Mouse (Mus musculus) kidney, postnatal 10 days (tissue): ENCODE measurements around the gene Gpr141.
A peak's percentile ranks its signal among the peaks of the same experiment; 100 is the strongest.
"Not testable (repeated sequence)": the region's sequence is repeated elsewhere in the genome, so short reads cannot be mapped to it uniquely, and the experiment has no call there.

ENCODE experiments used
- DNase-seq: peaks from one replicate; pipeline ENCODE4 v3.0.0; 2021; ENCODE audit warnings: mixed read lengths

Gpr141 gene

GRCm38 (mm10) chr13:19824071-19824470, at the start of gene Gpr141:
TSS of gene Gpr141 (minus strand) at chr13:19824257.
- DNase-seq = no peak

GRCm38 (mm10) chr13:19864241-19864640, 40.2 kb upstream of the Gpr141 start:
- DNase-seq = no peak

GRCm38 (mm10) chr13:19854629-19855333, 30.7 kb upstream of the Gpr141 start:
- DNase-seq = no peak

- no peak for DNase-seq
Measured at GRCm38 (mm10) chr13:19854049-19854448, 30.0 kb upstream of the Gpr141 start.

GRCm38 (mm10) chr13:19843448-19843847, 19.4 kb upstream of the Gpr141 start:
- DNase-seq = no peak

GRCm38 (mm10) chr13:19842707-19843106, 18.6 kb upstream of the Gpr141 start:
- no peak for DNase-seq

GRCm38 (mm10) chr13:19841615-19842014, 17.6 kb upstream of the Gpr141 start:
- DNase-seq = no peak

GRCm38 (mm10) chr13:19840206-19840605, 16.1 kb upstream of the Gpr141 start:
- DNase-seq = no peak

GRCm38 (mm10) chr13:19830560-19830959, 6.5 kb upstream of the Gpr141 start:
- DNase-seq = no peak

GRCm38 (mm10) chr13:19828095-19828494, 4.0 kb upstream of the Gpr141 start:
- no peak for DNase-seq

- no peak for DNase-seq
Measured at GRCm38 (mm10) chr13:19821639-19822038, 2.4 kb downstream of the Gpr141 start.

- DNase-seq = no peak
Measured at GRCm38 (mm10) chr13:19819926-19820325, 4.1 kb downstream of the Gpr141 start.

GRCm38 (mm10) chr13:19819243-19819642, 4.8 kb downstream of the Gpr141 start:
- DNase-seq = no peak

GRCm38 (mm10) chr13:19794942-19795341, 29.1 kb downstream of the Gpr141 start:
- no peak for DNase-seq

- DNase-seq = no peak
Measured at GRCm38 (mm10) chr13:19794486-19794885, 29.6 kb downstream of the Gpr141 start.

GRCm38 (mm10) chr13:19793761-19794160, 30.3 kb downstream of the Gpr141 start:
- DNase-seq = no peak

GRCm38 (mm10) chr13:19787946-19788345, 36.1 kb downstream of the Gpr141 start:
- DNase-seq = not testable (repeated sequence)

GRCm38 (mm10) chr13:19770163-19770562, 53.9 kb downstream of the Gpr141 start:
- DNase-seq = no peak

- no peak for DNase-seq
Measured at GRCm38 (mm10) chr13:19767202-19767601, 56.9 kb downstream of the Gpr141 start.

- no peak for DNase-seq
Measured at GRCm38 (mm10) chr13:19764276-19764675, 59.8 kb downstream of the Gpr141 start.

GRCm38 (mm10) chr13:19763211-19763610, 60.8 kb downstream of the Gpr141 start:
- DNase-seq = no peak

- DNase-seq = no peak
Measured at GRCm38 (mm10) chr13:19745741-19746140, 78.3 kb downstream of the Gpr141 start.

- no peak for DNase-seq
Measured at GRCm38 (mm10) chr13:19744536-19744935, 79.5 kb downstream of the Gpr141 start.

GRCm38 (mm10) chr13:19734597-19734996, 89.5 kb downstream of the Gpr141 start:
- no peak for DNase-seq

- peak; percentile 21 for DNase-seq
Measured at GRCm38 (mm10) chr13:19730826-19731225, 93.2 kb downstream of the Gpr141 start.
